Mouse (Mus musculus) spleen, embryonic (tissue): ENCODE measurements at regions not wholly inside any gene's neighbourhood (a gene's known extent, or its start where the extent isn't known, plus 50 kb on each side); places are given as distances from the start of the nearest gene placed in this dataset.

Experiments used
- CTCF ChIA-PET: fragments of 350-600 bp; sonication (Branson Sonifier 250); formaldehyde crosslinking; loops from one replicate; lab custom pipeline; 2022; lab: Charles Lee

GRCm38 (mm10) chr14:67181586-67181985, 1172.6 kb upstream of the Gulo start:
- CTCF ChIA-PET = no interaction called here

- CTCF ChIA-PET = no interaction called here
Measured at GRCm38 (mm10) chr14:67179549-67179948, 1170.5 kb upstream of the Gulo start.

- CTCF ChIA-PET = no interaction called here
Measured at GRCm38 (mm10) chr14:67178329-67179039, 1169.5 kb upstream of the Gulo start.

GRCm38 (mm10) chr14:67176672-67177071, 1167.7 kb upstream of the Gulo start:
- CTCF ChIA-PET = no interaction called here

GRCm38 (mm10) chr14:67176100-67176499, 1167.1 kb upstream of the Gulo start:
- CTCF ChIA-PET = no interaction called here

GRCm38 (mm10) chr14:67174929-67175328, 1165.9 kb upstream of the Gulo start:
- CTCF ChIA-PET = no interaction called here

GRCm38 (mm10) chr14:67170801-67171200, 1161.8 kb upstream of the Gulo start:
- CTCF ChIA-PET = no interaction called here

- CTCF ChIA-PET = no interaction called here
Measured at GRCm38 (mm10) chr14:67170248-67170647, 1161.2 kb upstream of the Gulo start.

GRCm38 (mm10) chr14:67169201-67169600, 1160.2 kb upstream of the Gulo start:
- CTCF ChIA-PET = no interaction called here

- CTCF ChIA-PET = no interaction called here
Measured at GRCm38 (mm10) chr14:67159996-67160395, 1151.0 kb upstream of the Gulo start.

- CTCF ChIA-PET = no interaction called here
Measured at GRCm38 (mm10) chr14:67158867-67159266, 1149.9 kb upstream of the Gulo start.

GRCm38 (mm10) chr14:67156366-67156765, 1147.4 kb upstream of the Gulo start:
- CTCF ChIA-PET = interaction anchor here (1.0 kb wide), 1 partner anchor 35 kb away, joined by 3 read pairs; no protein-coding TSS in a partner anchor

- CTCF ChIA-PET = interaction anchor here (0.6 kb wide), 1 partner anchor 18 kb away, joined by 7 read pairs; no protein-coding TSS in a partner anchor
Measured at GRCm38 (mm10) chr14:67153621-67154020, 1144.6 kb upstream of the Gulo start.

GRCm38 (mm10) chr14:67149961-67150471, 1141.0 kb upstream of the Gulo start:
- CTCF ChIA-PET = no interaction called here

- CTCF ChIA-PET = no interaction called here
Measured at GRCm38 (mm10) chr14:67149091-67149490, 1140.1 kb upstream of the Gulo start.

- CTCF ChIA-PET = interaction anchor here (0.5 kb wide), 1 partner anchor 170 kb away, joined by 12 read pairs; no protein-coding TSS in a partner anchor
Measured at GRCm38 (mm10) chr14:67146602-67147001, 1137.6 kb upstream of the Gulo start.

- CTCF ChIA-PET = interaction anchor here (0.5 kb wide), 1 partner anchor 137 kb away, joined by 4 read pairs; no protein-coding TSS in a partner anchor
Measured at GRCm38 (mm10) chr14:67145046-67145445, 1136.0 kb upstream of the Gulo start.

GRCm38 (mm10) chr14:67144461-67144985, 1135.5 kb upstream of the Gulo start:
- CTCF ChIA-PET = no interaction called here

- CTCF ChIA-PET = no interaction called here
Measured at GRCm38 (mm10) chr14:67143826-67144225, 1134.8 kb upstream of the Gulo start.

- CTCF ChIA-PET = no interaction called here
Measured at GRCm38 (mm10) chr14:67142556-67143250, 1133.7 kb upstream of the Gulo start.

- CTCF ChIA-PET = interaction anchor here (0.6 kb wide), 1 partner anchor 13 kb away, joined by 3 read pairs; no protein-coding TSS in a partner anchor
Measured at GRCm38 (mm10) chr14:67141581-67142441, 1132.8 kb upstream of the Gulo start.
